Mouse (Mus musculus): ENCODE data around the gene Olfr894.
"Not testable (repeated sequence)": the region's sequence is repeated elsewhere in the genome, so short reads cannot be mapped to it uniquely, and the experiment has no call there.

The Olfr894 gene

GRCm38 (mm10) chr9:38217755-38218154 is at the start of gene Olfr894:
Olfr894 (plus strand) TSS chr9:38218055.
- no peak for DNase-seq

DNA sequence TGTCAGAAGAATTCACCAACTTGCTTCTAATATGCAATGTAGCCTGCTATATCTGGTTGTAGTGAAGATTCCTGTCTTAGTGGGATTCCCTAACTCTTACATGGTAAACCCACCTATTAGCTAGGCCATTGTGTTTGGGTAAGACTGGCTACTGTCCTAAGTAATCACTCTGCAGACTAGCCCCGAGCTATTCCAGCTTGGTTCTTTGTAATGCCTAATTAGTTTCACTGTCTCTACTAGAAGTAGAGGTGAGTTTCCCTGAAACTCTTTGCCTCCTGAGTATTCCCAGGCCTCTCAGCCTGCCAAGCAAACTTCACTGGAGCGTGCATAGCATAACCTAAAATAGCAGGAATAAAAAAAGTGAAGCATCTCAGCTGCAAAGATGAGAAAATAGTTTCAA is 49.5 kb upstream of the Olfr894 start:
- not testable (repeated sequence) for DNase-seq

DNA sequence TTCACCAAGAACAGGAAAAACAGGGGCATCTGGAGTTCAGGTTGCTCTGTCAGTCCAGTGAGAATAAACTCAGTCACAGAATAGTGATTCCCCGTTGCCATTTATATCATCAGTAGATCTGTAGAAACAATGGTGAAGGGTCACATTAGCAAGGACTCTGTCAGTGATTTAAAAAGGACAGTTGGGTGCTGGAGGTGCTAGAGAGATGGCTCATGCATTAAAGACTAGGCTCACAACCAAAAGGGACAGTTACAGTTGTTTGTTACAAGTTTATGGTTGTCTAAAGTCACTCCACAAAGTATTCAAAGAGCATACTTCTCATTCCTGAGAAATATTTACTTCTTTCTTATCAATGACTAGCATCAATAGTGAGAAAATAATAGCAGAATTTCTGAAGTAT is 37.1 kb upstream of the Olfr894 start, which contains the start of gene Olfr891:
Olfr891 (minus strand) TSS at position 101 of the 400 bp plus-strand sequence.
- DNase-seq = no peak

GRCm38 (mm10) chr9:38208065-38208464 is 9.8 kb upstream of the Olfr894 start, which contains the start of gene Olfr893:
Olfr893 (plus strand) TSS chr9:38208365.
- DNase-seq = no peak

DNA sequence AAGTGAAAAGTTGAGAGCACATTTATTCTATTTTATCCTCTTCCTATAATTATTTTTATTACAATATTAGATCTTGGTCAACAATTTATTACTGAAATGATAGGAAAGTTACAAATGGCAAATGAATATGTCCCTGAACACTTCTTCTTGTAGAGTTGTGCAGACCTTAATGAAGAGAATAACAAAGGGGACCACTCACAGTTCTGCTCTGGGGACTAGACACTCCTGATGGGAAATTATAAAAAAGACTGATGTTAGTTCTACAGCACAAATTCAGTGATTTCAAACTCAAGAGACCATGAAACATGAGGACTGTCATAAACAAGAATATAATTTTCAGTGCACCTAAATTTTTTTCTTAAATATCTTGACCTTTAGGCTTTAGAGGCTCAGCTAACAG is 34.6 kb downstream of the Olfr894 start, which contains the start of gene Olfr143:
Olfr143 (plus strand) TSS at position 301 of the 400 bp plus-strand sequence.
- DNase-seq = no peak

DNA sequence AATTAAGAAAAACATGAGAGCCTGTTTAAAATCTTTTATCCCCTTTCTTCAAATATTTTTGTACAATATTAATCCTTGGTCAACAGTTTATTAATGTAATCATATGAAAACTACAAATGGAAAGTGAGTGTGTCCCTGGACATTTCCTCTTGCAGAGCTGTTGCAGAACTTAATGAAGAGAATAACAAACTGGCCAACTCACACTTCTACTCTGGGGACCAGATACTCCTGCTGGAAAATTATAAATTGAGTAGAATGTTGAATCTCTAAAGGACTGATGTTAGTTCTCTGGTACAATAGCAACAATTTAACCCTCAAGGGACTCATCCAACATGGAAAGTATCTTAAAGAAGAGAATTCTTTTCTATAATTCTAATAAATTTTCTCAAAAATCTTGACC is 49.7 kb downstream of the Olfr894 start, which contains the start of gene Olfr895:
Olfr895 (plus strand) TSS at position 301 of the 400 bp plus-strand sequence.
- DNase-seq = no peak
